9 mouse cellular contexts compared by ENCODE assay signal in genomic region chr1:111864779-111865165, GRCm38 (mm10). TPM values are rescaled to one million over a fixed set of nuclear protein-coding genes. Genes with fewer than 3 reads are reported as not detected.
DNase-seq lines count a peak whose midpoint lies in the region; ATAC-seq and TF ChIP-seq lines count a peak whose summit lies in the region.
"Had no signal": no experiment of that assay in that cellular context is flagged by ENCODE, and none has a peak within 500 bp of the region (broad histone marks: within the 10 kb centered on the region; RNA-seq: fewer than 3 reads in every experiment).

Dsel (minus strand) TSS chr1:111864918.

- no peaks in the 10 kb centered on the region for H3K9me3 ChIP-seq in erythroblast, embryonic 14.5 days (ENCODE audit: control insufficient read depth, low read length)
- no peaks in the 10 kb centered on the region for H3K9me3 ChIP-seq in heart, embryonic 10.5 days
- no peaks in the 10 kb centered on the region for H3K9me3 ChIP-seq in kidney, embryonic 14.5 days (ENCODE audit: control insufficient read depth, low read length)
- no peaks in the 10 kb centered on the region for H3K9me3 ChIP-seq in limb, embryonic 14.5 days (ENCODE audit: control insufficient read depth, low read length)
- H3K9me3 ChIP-seq in midbrain, embryonic 16.5 days (replicated peaks; ENCODE audit: control insufficient read depth, low read length, poor library complexity, severe bottlenecking), result no peaks in the 10 kb centered on the region

- H3K9ac ChIP-seq in kidney, embryonic 14.5 days (ENCODE audit: low read depth, low read length), result peak within 1 kb of the TSS; percentile 85
- peak within 1 kb of the TSS; percentile 96 for H3K9ac ChIP-seq in limb, embryonic 14.5 days (ENCODE audit: low read depth, low read length, severe bottlenecking)
- H3K9ac ChIP-seq in midbrain, embryonic 16.5 days (ENCODE audit: low read depth, low read length), result peak within 1 kb of the TSS; percentile 89

- no peaks in the 10 kb centered on the region for H3K27me3 ChIP-seq in erythroblast, embryonic 14.5 days (ENCODE audit: control insufficient read depth)
- no peaks in the 10 kb centered on the region for H3K27me3 ChIP-seq in heart, embryonic 10.5 days (ENCODE audit: insufficient read depth, poor library complexity, severe bottlenecking)
- no peaks in the 10 kb centered on the region for H3K27me3 ChIP-seq in kidney, embryonic 14.5 days (ENCODE audit: control insufficient read depth, insufficient read depth, low read length)
- H3K27me3 ChIP-seq in limb, embryonic 14.5 days (ENCODE audit: control insufficient read depth, insufficient read depth, low read length), result no peaks in the 10 kb centered on the region
- no peaks in the 10 kb centered on the region for H3K27me3 ChIP-seq in midbrain, embryonic 16.5 days (ENCODE audit: control insufficient read depth, insufficient read depth, low read depth, low read length)
- no peaks in the 10 kb centered on the region for H3K27me3 ChIP-seq in spleen, adult 2 months (ENCODE audit: control insufficient read depth, insufficient read depth, low read length)

- peak; percentile 95; the same call in 1 of the 2 replicates for TF ChIP-seq POLR2A in limb, embryonic 14.5 days (IDR thresholded peaks at IDR 0.05; ENCODE audit: borderline replicate concordance, extremely low read depth, insufficient read depth, insufficient read length)
- TF ChIP-seq POLR2A in spleen, adult 2 months (IDR thresholded peaks at IDR 0.05; ENCODE audit: low read depth, low read length), result no peak; the same call in 1 of the 2 replicates

- H3K36me3 ChIP-seq in erythroblast, embryonic 14.5 days (ENCODE audit: control insufficient read depth), result no peaks in the 10 kb centered on the region
- H3K36me3 ChIP-seq in heart, embryonic 10.5 days, result no peaks in the 10 kb centered on the region
- H3K36me3 ChIP-seq in kidney, embryonic 14.5 days (ENCODE audit: control insufficient read depth, insufficient read depth, low read length), result no peaks in the 10 kb centered on the region; the same call in 1 of the 2 replicates
- peaks cover 4% of the 10 kb centered on the region; the same call in 1 of the 2 replicates for H3K36me3 ChIP-seq in limb, embryonic 14.5 days (ENCODE audit: control insufficient read depth, insufficient read depth, low read length)
- no peaks in the 10 kb centered on the region for H3K36me3 ChIP-seq in midbrain, embryonic 16.5 days (ENCODE audit: control insufficient read depth, insufficient read depth, low read length)
- no peaks in the 10 kb centered on the region for H3K36me3 ChIP-seq in spleen, adult 2 months (ENCODE audit: control insufficient read depth, insufficient read depth, low read length)
- H3K36me3 ChIP-seq: G1E had no signal

- DNase-seq in B cell, adult 2 months, result peak; percentile 81 to 82
- DNase-seq in brain, embryonic 18.5 days (ENCODE audit: low read depth, low spot score), result peak; percentile 81
- DNase-seq in heart, embryonic 10.5 days (ENCODE audit: low spot score), result peak; percentile 94
- DNase-seq in limb, embryonic 14.5 days (ENCODE audit: low spot score), result peak; percentile 96
- peak; percentile 45 to 67 for DNase-seq in spleen, adult 2 months (ENCODE audit: low read depth in 1 of 2, low spot score in 2 of 2)

- H3K27ac ChIP-seq in heart, embryonic 10.5 days, result peak within 1 kb of the TSS; percentile 91
- peak within 1 kb of the TSS; percentile 92 for H3K27ac ChIP-seq in kidney, embryonic 14.5 days (ENCODE audit: low read depth, low read length)
- peak within 1 kb of the TSS; percentile 99 for H3K27ac ChIP-seq in limb, embryonic 14.5 days (replicated peaks; ENCODE audit: low read depth, low read length)
- peak within 1 kb of the TSS; percentile 90 for H3K27ac ChIP-seq in midbrain, embryonic 16.5 days (ENCODE audit: low read length)
- H3K27ac ChIP-seq in spleen, adult 2 months (ENCODE audit: insufficient read depth, low read length), result peak within 1 kb of the TSS; percentile 62; the same call in 1 of the 2 replicates

- H3K4me1 ChIP-seq in erythroblast, embryonic 14.5 days (ENCODE audit: control insufficient read depth), result peaks cover 13% of the 10 kb centered on the region
- no peaks in the 10 kb centered on the region for H3K4me1 ChIP-seq in heart, embryonic 10.5 days
- H3K4me1 ChIP-seq in kidney, embryonic 14.5 days (ENCODE audit: control insufficient read depth, insufficient read depth, low read length), result 0 out of 2 replicates have a peak, but pooled peaks cover 4% of the 10 kb centered on the region
- peaks cover 14% of the 10 kb centered on the region; the same call in 1 of the 2 replicates for H3K4me1 ChIP-seq in limb, embryonic 14.5 days (ENCODE audit: control insufficient read depth, insufficient read depth, low read length)
- peaks cover 11% of the 10 kb centered on the region for H3K4me1 ChIP-seq in midbrain, embryonic 16.5 days (ENCODE audit: control insufficient read depth, insufficient read depth, low read length)
- no peaks in the 10 kb centered on the region for H3K4me1 ChIP-seq in spleen, adult 2 months (ENCODE audit: control insufficient read depth, insufficient read depth, insufficient read length)

- peak within 1 kb of the TSS; percentile 71 for H3K4me2 ChIP-seq in kidney, embryonic 14.5 days (replicated peaks; ENCODE audit: low read depth, low read length)
- H3K4me2 ChIP-seq in limb, embryonic 14.5 days (replicated peaks; ENCODE audit: low read depth, low read length, severe bottlenecking), result peak within 1 kb of the TSS; percentile 56
- H3K4me2 ChIP-seq in midbrain, embryonic 16.5 days (ENCODE audit: low read length), result peak within 1 kb of the TSS; percentile 75

- peak; percentile 99 for ATAC-seq in kidney, embryonic 14.5 days (ENCODE audit: low FRiP score, low TSS enrichment)
- peak; percentile 96 for ATAC-seq in limb, embryonic 14.5 days (ENCODE audit: low FRiP score, low read depth)
- peak; percentile 99 for ATAC-seq in midbrain, embryonic 16.5 days

- WGBS in heart, embryonic 10.5 days, result under 1% methylated on average over 33 of the region's 33 CpGs
- under 1% methylated on average over 32 of the region's 33 CpGs for WGBS in kidney, embryonic 14.5 days
- WGBS in limb, embryonic 14.5 days, result 1% methylated on average over 31 of the region's 33 CpGs
- under 1% methylated on average over 33 of the region's 33 CpGs for WGBS in midbrain, embryonic 16.5 days
- 2% methylated on average over 28 of the region's 33 CpGs for WGBS in spleen, adult 2 months

- H3K4me3 ChIP-seq in erythroblast, embryonic 14.5 days (replicated peaks), result peak within 1 kb of the TSS; percentile 65
- H3K4me3 ChIP-seq in heart, embryonic 10.5 days, result peak within 1 kb of the TSS; percentile 82
- H3K4me3 ChIP-seq in kidney, embryonic 14.5 days (ENCODE audit: low read length), result peak within 1 kb of the TSS; percentile 75
- H3K4me3 ChIP-seq in limb, embryonic 14.5 days (replicated peaks; ENCODE audit: low read length), result peak within 1 kb of the TSS; percentile 83
- H3K4me3 ChIP-seq in midbrain, embryonic 16.5 days (ENCODE audit: low read depth, low read length), result peak within 1 kb of the TSS; percentile 73
- H3K4me3 ChIP-seq in spleen, adult 2 months (ENCODE audit: extremely low read depth, insufficient read depth, insufficient read length), result peak within 1 kb of the TSS; percentile 61

- TF ChIP-seq CTCF in spleen, adult 2 months (IDR thresholded peaks at IDR 0.05; ENCODE audit: extremely low read depth, insufficient read depth, insufficient read length, insufficient replicate concordance), result no peak

RNA-seq across cellular contexts. Expression of gene Dsel, which starts in this region (rescaled TPM):
- not detected in 2 replicates for polyA plus RNA-seq in erythroblast, embryonic 14.5 days (2012)
- 5.8 and 6.3 TPM in 2 replicates for polyA plus RNA-seq in heart, embryonic 10.5 days (2016; fragmentation: Nextera tagmentation; extraction: Ambion mirVana)
- 6.5 and 12.0 TPM in 2 replicates for polyA plus RNA-seq in kidney, embryonic 14.5 days (2014; fragmentation: Nextera tagmentation; extraction: Ambion mirVana)
- 16.4 and 17.9 TPM in 2 replicates for polyA plus RNA-seq in limb, embryonic 14.5 days (2012; rRNA removed)
- polyA plus RNA-seq in limb, embryonic 14.5 days (2014; fragmentation: Nextera tagmentation; extraction: Ambion mirVana), result 29.2 and 31.3 TPM in 2 replicates
- 11.0 and 11.3 TPM in 2 replicates for polyA plus RNA-seq in midbrain, embryonic 16.5 days (2015; fragmentation: Nextera tagmentation; extraction: Ambion mirVana)
- polyA plus RNA-seq in spleen, adult 2 months (2012; rRNA removed), result 1.3 and 1.5 TPM in 2 replicates
- polyA plus RNA-seq: G1E had no signal

Comparison
In these comparisons a context has a peak if more than half of its experiments do, and no peak if none do; other contexts are left out.
1. Peak in every context shown above with its lines: DNase-seq, ATAC-seq, H3K4me3 ChIP-seq and H3K27ac ChIP-seq.